Mouse (Mus musculus) liver, adult 2 months (tissue): ENCODE data around the gene Muc3a. TPM values are rescaled to one million over a fixed set of nuclear protein-coding genes. Genes with fewer than 3 reads are reported as not detected.

ENCODE experiments used
- DNase-seq: peaks from one replicate; pipeline ENCODE4 v3.0.0-alpha.2; 2011; ENCODE audit warnings: low read depth, low spot score; ENCODE audit errors: extremely low read depth
- H3K27ac ChIP-seq: fragments of 200-500 bp; replicated peaks from 2 replicates; pipeline ENCODE4 v1.5.1; 2012; ENCODE audit warnings: low read depth, mild to moderate bottlenecking, control low read depth, inconsistent platforms, low read length; ENCODE audit not compliant: insufficient read depth
- H3K27me3 ChIP-seq: fragments of 200-500 bp; 2 replicates; pipeline ENCODE4 v1.6.1; 2012; ENCODE audit warnings: mild to moderate bottlenecking, moderate library complexity, low read length, inconsistent platforms; ENCODE audit not compliant: control insufficient read depth, insufficient read depth
- H3K36me3 ChIP-seq: fragments of 200-500 bp; 2 replicates; pipeline ENCODE4 v1.6.1; 2012; ENCODE audit warnings: low read length, inconsistent platforms; ENCODE audit not compliant: control insufficient read depth, insufficient read depth
- H3K4me1 ChIP-seq: fragments of 200-500 bp; 2 replicates; pipeline ENCODE4 v1.6.1; 2011; ENCODE audit warnings: low read length; ENCODE audit not compliant: control insufficient read depth, insufficient read depth
- H3K4me3 ChIP-seq: fragments of 200-500 bp; 2 replicates; pipeline ENCODE4 v1.5.1; 2011; ENCODE audit warnings: low read depth, mild to moderate bottlenecking, control low read depth, low read length, moderate library complexity; ENCODE audit not compliant: insufficient read depth
- H3K79me2 ChIP-seq: fragments of 200-500 bp; 2 replicates; pipeline ENCODE4 v1.6.1; 2012; ENCODE audit warnings: inconsistent platforms, mild to moderate bottlenecking, low read length, moderate library complexity; ENCODE audit not compliant: control insufficient read depth, insufficient read depth
- H3K9ac ChIP-seq: fragments of 200-500 bp; 2 replicates; pipeline ENCODE4 v1.6.1; 2012; ENCODE audit warnings: low read depth, mild to moderate bottlenecking, control low read depth, inconsistent platforms, low read length
- CTCF ChIP-seq: fragments of 200-500 bp; IDR thresholded peaks from 2 replicates; pipeline ENCODE4 v1.5.1; 2011; ENCODE audit warnings: low read depth, low read length, control low read depth
- POLR2A ChIP-seq: fragments of 200-500 bp; IDR thresholded peaks from 2 replicates; pipeline ENCODE4 v1.6.1; 2011; ENCODE audit warnings: low read length, control low read depth; ENCODE audit not compliant: insufficient read depth; ENCODE audit errors: extremely low read depth
- WGBS: fragments of 180-500 bp; shearing (Covaris S2); methylation state at CpG from one replicate; pipeline ENCODE4 v1.1.7; 2018; 5-methylcytosine and 5-hydroxymethylcytosine counted together
- polyA plus RNA-seq: library from polyadenylated mRNA; depleted of rRNA; stranded (reverse); fragments of >200 nt; gene quantifications from 2 replicates; pipeline ENCODE4 v1.2.3, GENCODE M21; 2012
- total RNA-seq: library from RNA; depleted of rRNA; stranded (reverse); fragments of >200 nt; gene quantifications from 2 replicates; pipeline ENCODE4 v1.2.3, GENCODE M21; 2014

The Muc3a gene
- total and polyA plus RNA-seq, 2 experiments: 0.12 TPM; not detected in 1

GRCm38 (mm10) chr5:137193279-137193952, 18.8 kb downstream of the Muc3a start:
- WGBS: 67% methylated on average over 8 of the region's 8 CpGs
- peaks cover 8% of the 10 kb centered on the region; the same call in 1 of the 2 replicates for H3K27me3 ChIP-seq
- no peak overlapping the region for H3K9ac ChIP-seq
- H3K4me3 ChIP-seq: no peak overlapping the region
- H3K4me1 ChIP-seq: no peaks in the 10 kb centered on the region
- no peaks in the 10 kb centered on the region for H3K79me2 ChIP-seq
- no peaks in the 10 kb centered on the region for H3K36me3 ChIP-seq
- no peak for DNase-seq
- no peak overlapping the region for H3K27ac ChIP-seq
- TF ChIP-seq POLR2A (no peak), CTCF (no peak)

- 3% methylated on average over 34 of the region's 34 CpGs for WGBS
- Histone ChIP-seq H3K9ac (no peak overlapping the region), H3K4me1 (no peaks in the 10 kb centered on the region), H3K27me3 (peaks cover 8% of the 10 kb centered on the region; the same call in 1 of the 2 replicates), H3K36me3 (no peaks in the 10 kb centered on the region), H3K27ac (no peak overlapping the region), H3K4me3 (peak overlapping the region; percentile 39; the same call in 1 of the 2 replicates), H3K79me2 (no peaks in the 10 kb centered on the region)
- no peak for DNase-seq
- TF ChIP-seq POLR2A (no peak), CTCF (no peak)
Measured at GRCm38 (mm10) chr5:137189326-137189725, 22.9 kb downstream of the Muc3a start.

- Histone ChIP-seq H3K27me3 (peaks cover 8% of the 10 kb centered on the region; the same call in 1 of the 2 replicates), H3K4me1 (no peaks in the 10 kb centered on the region), H3K36me3 (no peaks in the 10 kb centered on the region), H3K79me2 (no peaks in the 10 kb centered on the region), H3K9ac (no peak overlapping the region), H3K27ac (no peak overlapping the region), H3K4me3 (no peak overlapping the region)
- no peak for DNase-seq
- WGBS: 89% methylated on average over 8 of the region's 8 CpGs
- no peak for TF ChIP-seq CTCF
- no peak for TF ChIP-seq POLR2A
Measured at GRCm38 (mm10) chr5:137185362-137185761, 26.8 kb downstream of the Muc3a start.

GRCm38 (mm10) chr5:137179646-137180374, 32.4 kb downstream of the Muc3a start:
- H3K36me3 ChIP-seq: no peaks in the 10 kb centered on the region
- no peak overlapping the region for H3K27ac ChIP-seq
- H3K4me1 ChIP-seq: no peaks in the 10 kb centered on the region
- H3K79me2 ChIP-seq: no peaks in the 10 kb centered on the region
- no peak overlapping the region for H3K4me3 ChIP-seq
- H3K27me3 ChIP-seq: 0 out of 2 replicates have a peak, but pooled peaks cover 2% of the 10 kb centered on the region
- no peak overlapping the region for H3K9ac ChIP-seq
- TF ChIP-seq CTCF: no peak
- TF ChIP-seq POLR2A: no peak
- DNase-seq: no peak
- 67% methylated on average over 8 of the region's 8 CpGs for WGBS

GRCm38 (mm10) chr5:137173967-137174366, 38.2 kb downstream of the Muc3a start:
- no peak for TF ChIP-seq CTCF
- no peak for TF ChIP-seq POLR2A
- Histone ChIP-seq H3K4me1 (no peaks in the 10 kb centered on the region), H3K27ac (no peak overlapping the region), H3K4me3 (no peak overlapping the region), H3K9ac (no peak overlapping the region), H3K27me3 (no peaks in the 10 kb centered on the region), H3K36me3 (no peaks in the 10 kb centered on the region), H3K79me2 (no peaks in the 10 kb centered on the region)
- 62% methylated on average over 6 of the region's 6 CpGs for WGBS
- no peak for DNase-seq

GRCm38 (mm10) chr5:137172591-137172990, 39.6 kb downstream of the Muc3a start:
- DNase-seq: no peak
- Histone ChIP-seq H3K36me3 (no peaks in the 10 kb centered on the region), H3K9ac (no peak overlapping the region), H3K4me3 (no peak overlapping the region), H3K27ac (no peak overlapping the region), H3K27me3 (no peaks in the 10 kb centered on the region), H3K79me2 (no peaks in the 10 kb centered on the region), H3K4me1 (no peaks in the 10 kb centered on the region)
- no peak for TF ChIP-seq POLR2A
- TF ChIP-seq CTCF: no peak
- 0% methylated on average over 1 of the region's 1 CpGs for WGBS
